Mouse (Mus musculus): Measurements from ENCODE around the gene Nos3.
A peak's percentile ranks its signal among the peaks of the same experiment; 100 is the strongest.
"Not testable (repeated sequence)": the region's sequence is repeated elsewhere in the genome, so short reads cannot be mapped to it uniquely, and the experiment has no call there.

The Nos3 gene

GRCm38 (mm10) chr5:24374666-24375328, 10.2 kb downstream of the Nos3 start:
- DNase-seq (ENCODE audit: low read depth, low spot score): no peak

- DNase-seq (ENCODE audit: low read depth, low spot score): no peak
These were observed 14.1 kb downstream of the Nos3 start for GRCm38 (mm10) chr5:24378700-24379099.

- DNase-seq (ENCODE audit: low read depth, low spot score): no peak
These were observed 14.9 kb downstream of the Nos3 start for GRCm38 (mm10) chr5:24379501-24379900.

- DNase-seq (ENCODE audit: low read depth, low spot score): no peak
These were observed 15.9 kb downstream of the Nos3 start for GRCm38 (mm10) chr5:24380499-24380898.

GRCm38 (mm10) chr5:24381486-24381885, 16.9 kb downstream of the Nos3 start:
- DNase-seq (ENCODE audit: low read depth, low spot score): no peak

- no peak for DNase-seq (ENCODE audit: low read depth, low spot score)
These were observed 17.4 kb downstream of the Nos3 start for GRCm38 (mm10) chr5:24381988-24382387.

- DNase-seq (ENCODE audit: low read depth, low spot score): peak; percentile 96
These were observed 18.6 kb downstream of the Nos3 start for GRCm38 (mm10) chr5:24383026-24383859.

- DNase-seq (ENCODE audit: low read depth, low spot score): no peak
These were observed 19.8 kb downstream of the Nos3 start for GRCm38 (mm10) chr5:24384407-24384806.

GRCm38 (mm10) chr5:24385374-24385773, 20.8 kb downstream of the Nos3 start:
- no peak for DNase-seq (ENCODE audit: low read depth, low spot score)

- no peak for DNase-seq (ENCODE audit: low read depth, low spot score)
These were observed 21.4 kb downstream of the Nos3 start for GRCm38 (mm10) chr5:24385887-24386550.

- no peak for DNase-seq (ENCODE audit: low read depth, low spot score)
These were observed 22.9 kb downstream of the Nos3 start for GRCm38 (mm10) chr5:24387264-24388241.

GRCm38 (mm10) chr5:24388246-24388915, 23.8 kb downstream of the Nos3 start:
- DNase-seq (ENCODE audit: low read depth, low spot score): no peak

GRCm38 (mm10) chr5:24389011-24389657, 24.5 kb downstream of the Nos3 start:
- DNase-seq (ENCODE audit: low read depth, low spot score): no peak

- no peak for DNase-seq (ENCODE audit: low read depth, low spot score)
These were observed 25.0 kb downstream of the Nos3 start for GRCm38 (mm10) chr5:24389658-24390020.

- no peak for DNase-seq (ENCODE audit: low read depth, low spot score)
These were observed 27.3 kb downstream of the Nos3 start, which contains the start of gene Atg9b for GRCm38 (mm10) chr5:24391864-24392263. TSS of gene Atg9b (minus strand) at chr5:24392143.

GRCm38 (mm10) chr5:24392724-24393123, 28.1 kb downstream of the Nos3 start:
- DNase-seq (ENCODE audit: low read depth, low spot score): no peak

GRCm38 (mm10) chr5:24393392-24393997, 28.9 kb downstream of the Nos3 start, which contains the start of gene Abcb8:
TSS of gene Abcb8 (plus strand) at chr5:24393663.
- DNase-seq (ENCODE audit: low read depth, low spot score): no peak

GRCm38 (mm10) chr5:24394165-24394894, 29.7 kb downstream of the Nos3 start:
- DNase-seq (ENCODE audit: low read depth, low spot score): peak; percentile 92

- DNase-seq (ENCODE audit: low read depth, low spot score): not testable (repeated sequence)
These were observed 31.6 kb downstream of the Nos3 start for GRCm38 (mm10) chr5:24396254-24396653.
